Mouse (Mus musculus): Measurements from ENCODE around the gene Ttyh1.

The Ttyh1 gene

DNA sequence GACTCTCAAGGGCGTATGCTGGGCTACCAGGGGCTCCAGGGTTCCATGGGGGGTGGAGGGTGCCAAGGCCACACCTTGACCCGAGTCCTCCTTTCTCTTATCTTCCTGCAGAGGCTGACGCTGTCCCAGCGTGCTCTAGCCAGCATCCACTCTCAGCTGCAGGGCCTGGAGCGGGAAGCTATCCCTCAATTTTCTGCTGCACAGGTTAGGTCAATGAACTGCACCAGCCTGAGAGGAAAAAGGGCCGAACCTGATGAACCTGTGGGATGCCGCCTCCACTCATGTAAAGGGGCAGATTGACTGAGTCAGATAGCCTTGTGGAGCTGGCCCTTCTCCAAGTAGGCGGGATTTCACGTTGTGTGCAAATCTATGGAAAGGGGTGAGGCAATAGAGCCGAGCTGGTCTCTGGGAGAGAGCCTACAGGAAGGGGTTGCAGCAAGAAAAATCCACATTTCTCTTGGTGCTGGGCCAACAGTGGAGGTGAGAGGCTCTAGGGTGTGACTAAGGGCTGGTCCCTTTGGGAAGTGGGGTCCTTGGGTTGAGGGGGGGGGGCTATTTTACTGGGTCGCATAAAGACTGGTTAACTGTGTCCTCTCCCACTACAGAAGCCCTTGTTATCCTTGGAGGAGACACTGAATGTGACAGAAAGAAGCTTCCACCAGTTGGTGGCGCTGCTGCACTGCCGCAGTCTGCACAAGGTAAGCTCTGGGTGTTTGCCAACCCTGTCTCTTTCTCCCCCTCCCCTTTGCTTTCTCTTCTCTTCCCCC lies 11.7 kb downstream of the Ttyh1 start:
- DNase-seq (ENCODE audit: low read depth, low spot score): peak; percentile 91
- H3K36me3 ChIP-seq (ENCODE audit: control insufficient read depth, insufficient read depth, low read length, poor library complexity, severe bottlenecking): no peaks in the 10 kb centered on the region
- H3K27me3 ChIP-seq (ENCODE audit: control insufficient read depth, insufficient read depth, low read length, poor library complexity, severe bottlenecking): no peaks in the 10 kb centered on the region

DNA sequence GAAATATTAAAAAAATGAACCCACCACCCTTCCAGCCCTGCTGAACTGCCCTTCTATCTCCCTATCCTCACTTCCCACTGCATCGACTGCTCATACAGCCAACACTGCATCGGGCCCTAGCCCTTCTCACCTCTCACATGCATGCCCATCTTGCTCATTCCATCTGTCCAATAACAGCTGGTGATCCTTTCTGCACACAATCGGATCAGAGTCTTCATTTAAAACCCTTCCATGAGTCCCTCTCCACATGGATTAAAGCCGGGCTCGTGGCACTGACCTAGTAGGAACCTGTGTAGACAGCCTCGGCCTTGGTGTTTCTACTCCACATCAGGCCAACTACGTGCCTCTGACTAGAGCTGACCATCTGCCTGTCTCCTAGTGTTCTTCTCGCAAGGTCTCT lies 12.8 kb downstream of the Ttyh1 start:
- no peak for DNase-seq (ENCODE audit: low read depth, low spot score)
- no peaks in the 10 kb centered on the region for H3K36me3 ChIP-seq (ENCODE audit: control insufficient read depth, insufficient read depth, low read length, poor library complexity, severe bottlenecking)

DNA sequence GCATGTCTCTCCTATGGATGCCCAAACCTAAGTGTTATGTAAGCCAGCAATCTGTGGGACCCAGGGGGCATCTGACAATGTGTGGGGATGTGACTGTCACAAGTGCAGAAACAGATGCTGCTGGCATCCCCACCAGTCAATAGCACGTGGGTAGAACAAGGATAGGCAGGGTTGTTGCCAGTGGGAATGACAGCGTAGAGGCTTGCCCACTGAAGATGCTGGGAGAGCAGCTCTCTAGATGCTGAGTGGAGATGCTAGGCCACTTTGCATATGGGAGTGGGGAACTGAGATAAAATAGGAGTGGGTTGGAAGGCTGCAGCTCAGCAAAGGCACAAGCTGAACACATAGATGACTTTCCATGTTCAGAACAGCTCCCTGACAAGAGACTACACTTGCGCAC lies 13.4 kb downstream of the Ttyh1 start:
- DNase-seq (ENCODE audit: low read depth, low spot score): no peak
- no peaks in the 10 kb centered on the region for H3K36me3 ChIP-seq (ENCODE audit: control insufficient read depth, insufficient read depth, low read length, poor library complexity, severe bottlenecking)
- no peaks in the 10 kb centered on the region for H3K27me3 ChIP-seq (ENCODE audit: control insufficient read depth, insufficient read depth, low read length, poor library complexity, severe bottlenecking)

More for the DNA sequence above, 12.8 kb downstream of the Ttyh1 start:
- no peaks in the 10 kb centered on the region for H3K27me3 ChIP-seq (ENCODE audit: control insufficient read depth, insufficient read depth, low read length, poor library complexity, severe bottlenecking)

DNA sequence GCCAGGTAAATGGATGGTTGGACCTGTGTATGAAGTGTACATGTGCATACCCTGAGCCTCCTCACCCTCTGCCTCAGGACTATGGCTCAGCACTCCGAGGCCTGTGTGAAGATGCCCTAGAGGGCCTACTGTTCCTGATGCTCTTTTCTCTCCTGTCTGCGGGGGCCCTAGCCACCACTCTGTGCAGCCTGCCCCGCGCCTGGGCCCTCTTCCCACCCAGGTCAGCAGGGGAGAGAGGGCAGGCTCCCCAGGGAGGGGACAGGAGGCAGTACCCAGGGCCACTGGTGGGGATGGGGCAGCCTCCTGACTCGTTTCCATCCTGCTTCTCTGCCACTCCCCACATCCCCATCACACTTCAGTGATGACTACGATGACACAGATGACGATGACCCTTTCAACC lies 13.8 kb downstream of the Ttyh1 start:
- Histone ChIP-seq H3K36me3 (ENCODE audit: control insufficient read depth, insufficient read depth, low read length, poor library complexity, severe bottlenecking) (no peaks in the 10 kb centered on the region), H3K27me3 (ENCODE audit: control insufficient read depth, insufficient read depth, low read length, poor library complexity, severe bottlenecking) (no peaks in the 10 kb centered on the region)
- DNase-seq (ENCODE audit: low read depth, low spot score): no peak

DNA sequence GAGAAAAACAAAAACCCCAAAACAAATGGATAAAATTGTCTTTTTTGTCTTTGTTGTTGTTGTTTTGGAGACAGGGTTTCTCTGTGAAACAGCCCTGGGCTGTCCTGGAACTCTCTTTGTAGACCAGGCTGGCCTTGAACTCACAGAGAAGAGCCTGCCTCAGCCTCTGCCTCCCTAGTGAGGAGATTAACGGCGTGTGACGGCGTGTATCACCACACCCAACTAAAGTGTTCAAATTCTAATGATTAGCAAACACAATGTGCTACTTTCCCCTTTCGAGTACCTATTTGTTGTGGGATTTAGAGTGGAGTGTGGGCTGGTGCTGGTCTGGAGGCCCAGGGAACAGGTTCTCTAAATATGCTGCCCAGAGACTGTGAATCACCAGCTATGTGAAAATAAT lies 15.7 kb downstream of the Ttyh1 start:
- Histone ChIP-seq H3K36me3 (ENCODE audit: control insufficient read depth, insufficient read depth, low read length, poor library complexity, severe bottlenecking) (peaks cover 6% of the 10 kb centered on the region; the same call in 1 of the 2 replicates), H3K27me3 (ENCODE audit: control insufficient read depth, insufficient read depth, low read length, poor library complexity, severe bottlenecking) (no peaks in the 10 kb centered on the region)
- no peak for DNase-seq (ENCODE audit: low read depth, low spot score)

DNA sequence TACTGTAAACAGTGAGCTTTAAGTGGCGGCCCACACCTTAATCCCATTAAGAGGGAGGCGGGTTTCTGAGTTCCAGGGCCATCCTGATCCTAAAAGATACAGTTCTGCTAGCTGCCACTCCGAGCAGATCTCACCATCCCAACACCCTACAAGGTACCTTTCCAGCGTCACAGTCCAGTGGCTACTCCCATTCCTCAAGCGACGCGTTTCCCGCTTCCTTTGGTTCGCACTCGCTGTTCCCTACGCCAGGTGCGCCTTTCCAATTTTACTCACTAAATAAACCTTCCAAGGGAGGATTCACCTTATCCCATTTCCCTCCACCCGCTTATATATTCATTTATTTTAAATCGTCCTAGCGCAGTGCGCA lies 17.2 kb downstream of the Ttyh1 start:
- H3K27me3 ChIP-seq (ENCODE audit: control insufficient read depth, insufficient read depth, low read length, poor library complexity, severe bottlenecking): no peaks in the 10 kb centered on the region
- no peak for DNase-seq (ENCODE audit: low read depth, low spot score)

DNA sequence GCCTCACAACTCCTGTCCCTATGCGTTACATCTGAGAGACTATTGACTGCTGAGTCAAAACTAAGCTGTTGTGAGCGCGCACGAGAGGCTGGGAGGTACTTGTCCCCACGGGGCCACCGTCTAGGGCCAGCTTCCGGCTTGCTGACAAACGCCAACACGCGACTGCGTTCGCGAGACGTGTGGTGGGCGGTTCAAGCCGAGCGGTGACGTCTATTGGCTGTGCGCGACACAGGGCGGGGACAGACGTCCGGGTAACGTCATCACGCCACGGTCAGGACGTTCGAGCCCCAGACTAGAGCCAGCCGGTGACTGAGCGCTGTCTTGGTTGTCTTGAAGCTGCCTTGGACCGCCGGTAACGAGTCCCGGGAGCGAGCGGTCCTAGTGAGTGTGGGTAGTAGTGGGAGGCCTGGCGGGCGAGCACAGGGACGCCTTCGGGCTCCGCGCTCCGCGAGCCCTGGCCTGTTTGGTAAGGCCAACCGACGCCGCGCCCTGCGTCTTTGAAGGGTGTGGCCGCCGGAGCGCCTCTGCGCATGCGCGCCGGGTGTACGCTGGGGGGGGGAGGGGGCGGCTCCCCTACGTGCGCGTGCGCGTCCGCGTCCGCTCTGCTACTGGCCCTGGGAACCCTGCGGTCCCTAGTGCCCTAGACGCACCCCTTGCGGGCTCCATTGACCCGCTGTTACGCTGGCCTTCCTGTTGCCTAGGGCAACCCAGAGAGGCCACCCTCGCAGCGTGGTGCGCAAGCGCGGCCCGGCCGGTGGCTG lies 17.7 kb downstream of the Ttyh1 start, which contains the start of gene Leng8:
TSS of gene Leng8 (plus strand) at position 269 of the 761 bp plus-strand sequence.
- no peaks in the 10 kb centered on the region for H3K27me3 ChIP-seq (ENCODE audit: control insufficient read depth, insufficient read depth, low read length, poor library complexity, severe bottlenecking)
- peaks cover 15% of the 10 kb centered on the region; the same call in 1 of the 2 replicates for H3K36me3 ChIP-seq (ENCODE audit: control insufficient read depth, insufficient read depth, low read length, poor library complexity, severe bottlenecking)
- DNase-seq (ENCODE audit: low read depth, low spot score): peak; percentile 100

More for the DNA sequence above, 17.2 kb downstream of the Ttyh1 start:
- peaks cover 12% of the 10 kb centered on the region; the same call in 1 of the 2 replicates for H3K36me3 ChIP-seq (ENCODE audit: control insufficient read depth, insufficient read depth, low read length, poor library complexity, severe bottlenecking)

DNA sequence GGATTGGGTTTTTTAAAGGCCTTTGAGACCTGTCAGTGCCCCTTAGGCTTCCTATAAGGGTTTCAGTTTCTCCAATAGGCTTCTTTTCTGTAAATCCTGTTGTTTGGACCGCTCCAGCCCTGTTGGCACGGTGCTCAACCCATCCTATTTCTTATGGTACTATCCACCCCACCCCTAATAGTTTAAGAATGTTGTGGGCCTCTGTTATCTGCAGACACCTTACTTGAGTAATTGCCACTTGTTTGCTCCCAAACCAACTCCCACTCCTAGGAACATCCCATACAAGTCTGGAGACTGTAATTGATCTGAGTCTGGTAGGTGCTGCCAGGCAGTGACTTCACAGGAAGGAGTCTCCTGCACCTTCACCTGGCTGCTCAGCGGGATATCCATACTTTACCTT lies 18.5 kb downstream of the Ttyh1 start:
- peaks cover 22% of the 10 kb centered on the region; the same call in 1 of the 2 replicates for H3K36me3 ChIP-seq (ENCODE audit: control insufficient read depth, insufficient read depth, low read length, poor library complexity, severe bottlenecking)
- DNase-seq (ENCODE audit: low read depth, low spot score): no peak
- no peaks in the 10 kb centered on the region for H3K27me3 ChIP-seq (ENCODE audit: control insufficient read depth, insufficient read depth, low read length, poor library complexity, severe bottlenecking)

DNA sequence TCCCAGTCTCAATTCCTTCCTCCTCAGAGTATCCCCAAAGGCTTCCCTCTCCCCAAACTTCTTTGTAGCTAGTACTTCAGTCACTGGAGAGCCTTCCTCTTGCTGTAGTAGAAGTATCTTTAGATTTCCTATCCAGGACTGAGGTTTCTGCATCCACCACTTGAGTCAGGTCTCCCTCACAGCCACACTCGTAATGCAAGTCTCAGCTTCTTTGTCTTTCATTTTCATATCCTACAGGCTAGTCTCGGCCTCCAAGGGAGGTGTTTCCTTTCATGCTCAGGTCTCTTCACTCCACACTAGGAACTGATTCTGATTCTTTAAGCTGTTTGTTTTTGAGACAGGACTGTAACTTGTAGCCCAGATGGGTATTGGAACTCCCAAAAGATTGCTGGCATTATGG lies 19.0 kb downstream of the Ttyh1 start:
- no peak for DNase-seq (ENCODE audit: low read depth, low spot score)
- Histone ChIP-seq H3K36me3 (ENCODE audit: control insufficient read depth, insufficient read depth, low read length, poor library complexity, severe bottlenecking) (peaks cover 26% of the 10 kb centered on the region), H3K27me3 (ENCODE audit: control insufficient read depth, insufficient read depth, low read length, poor library complexity, severe bottlenecking) (no peaks in the 10 kb centered on the region)

DNA sequence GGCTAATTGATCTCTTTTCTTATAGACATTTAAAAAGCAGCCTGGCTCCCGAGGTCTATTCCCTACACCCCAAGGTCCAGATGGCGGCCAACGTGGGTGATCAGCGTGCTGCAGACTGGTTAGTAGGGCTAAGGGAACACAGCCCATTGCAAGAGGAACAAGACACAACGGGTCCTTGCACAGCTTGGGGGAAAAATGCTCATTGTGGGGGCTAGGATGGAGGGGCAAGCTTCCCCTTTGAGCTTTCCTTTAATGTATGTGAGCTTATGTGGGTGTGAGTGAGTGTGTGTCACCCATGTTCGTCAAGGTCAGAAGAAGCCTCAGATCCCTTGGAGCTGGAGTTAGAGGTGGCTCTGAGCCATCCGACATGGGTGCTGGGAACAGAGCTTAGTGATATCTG lies 19.5 kb downstream of the Ttyh1 start:
- Histone ChIP-seq H3K27me3 (ENCODE audit: control insufficient read depth, insufficient read depth, low read length, poor library complexity, severe bottlenecking) (no peaks in the 10 kb centered on the region), H3K36me3 (ENCODE audit: control insufficient read depth, insufficient read depth, low read length, poor library complexity, severe bottlenecking) (peaks cover 31% of the 10 kb centered on the region)
- DNase-seq (ENCODE audit: low read depth, low spot score): no peak

DNA sequence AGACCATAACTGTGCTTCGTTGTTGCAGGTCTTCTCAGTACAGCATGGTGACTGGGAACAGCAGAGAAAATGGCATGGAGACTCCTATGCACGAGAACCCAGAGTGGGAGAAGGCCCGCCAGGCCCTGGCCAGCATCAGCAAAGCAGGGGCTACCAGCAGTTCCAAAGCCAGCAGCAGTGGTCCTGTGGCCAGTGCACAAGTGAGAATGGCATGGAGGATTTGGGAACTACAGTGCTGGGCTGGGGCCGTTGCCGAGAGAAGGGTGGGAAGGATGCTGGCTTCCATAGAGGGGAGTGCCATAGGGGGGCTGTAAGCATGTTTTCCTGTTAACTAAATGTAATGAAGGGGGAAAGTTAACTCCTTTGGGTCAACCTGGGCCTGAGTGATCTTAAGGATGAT lies 20.2 kb downstream of the Ttyh1 start:
- Histone ChIP-seq H3K27me3 (ENCODE audit: control insufficient read depth, insufficient read depth, low read length, poor library complexity, severe bottlenecking) (no peaks in the 10 kb centered on the region), H3K36me3 (ENCODE audit: control insufficient read depth, insufficient read depth, low read length, poor library complexity, severe bottlenecking) (peaks cover 35% of the 10 kb centered on the region)
- DNase-seq (ENCODE audit: low read depth, low spot score): no peak

DNA sequence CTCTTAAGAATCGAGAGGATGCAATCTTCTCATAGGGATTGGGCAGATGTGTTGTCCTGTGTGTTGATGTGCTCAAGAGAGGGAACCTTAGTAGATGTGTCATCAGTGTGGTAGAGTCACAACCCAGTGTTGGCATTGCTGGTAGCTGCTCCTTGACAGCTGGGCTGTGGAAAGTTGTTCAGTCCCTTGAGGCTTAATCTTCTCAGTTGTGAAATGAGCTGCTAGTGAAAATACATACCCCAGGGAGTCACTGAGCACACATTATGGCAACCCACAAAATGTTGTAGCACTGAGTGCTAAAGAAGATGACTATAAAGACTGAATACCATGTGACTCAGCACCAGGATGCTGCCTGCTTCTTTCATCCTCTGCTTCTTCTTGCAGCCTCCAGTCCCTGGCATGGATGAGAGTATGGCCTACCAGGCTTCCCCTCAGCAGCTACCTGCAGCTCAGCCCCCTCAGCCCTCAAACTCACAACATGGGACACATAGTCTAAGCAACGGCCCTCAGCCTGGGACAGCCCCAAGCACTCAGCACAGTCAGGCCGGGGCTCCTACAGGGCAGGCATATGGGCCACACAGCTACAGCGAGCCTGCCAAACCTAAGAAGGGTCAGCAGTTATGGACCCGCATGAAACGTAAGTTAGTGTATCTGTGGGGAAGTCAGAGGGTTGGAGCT lies 22.6 kb downstream of the Ttyh1 start:
- no peak for DNase-seq (ENCODE audit: low read depth, low spot score)
- Histone ChIP-seq H3K27me3 (ENCODE audit: control insufficient read depth, insufficient read depth, low read length, poor library complexity, severe bottlenecking) (no peaks in the 10 kb centered on the region), H3K36me3 (ENCODE audit: control insufficient read depth, insufficient read depth, low read length, poor library complexity, severe bottlenecking) (peaks cover 46% of the 10 kb centered on the region)

DNA sequence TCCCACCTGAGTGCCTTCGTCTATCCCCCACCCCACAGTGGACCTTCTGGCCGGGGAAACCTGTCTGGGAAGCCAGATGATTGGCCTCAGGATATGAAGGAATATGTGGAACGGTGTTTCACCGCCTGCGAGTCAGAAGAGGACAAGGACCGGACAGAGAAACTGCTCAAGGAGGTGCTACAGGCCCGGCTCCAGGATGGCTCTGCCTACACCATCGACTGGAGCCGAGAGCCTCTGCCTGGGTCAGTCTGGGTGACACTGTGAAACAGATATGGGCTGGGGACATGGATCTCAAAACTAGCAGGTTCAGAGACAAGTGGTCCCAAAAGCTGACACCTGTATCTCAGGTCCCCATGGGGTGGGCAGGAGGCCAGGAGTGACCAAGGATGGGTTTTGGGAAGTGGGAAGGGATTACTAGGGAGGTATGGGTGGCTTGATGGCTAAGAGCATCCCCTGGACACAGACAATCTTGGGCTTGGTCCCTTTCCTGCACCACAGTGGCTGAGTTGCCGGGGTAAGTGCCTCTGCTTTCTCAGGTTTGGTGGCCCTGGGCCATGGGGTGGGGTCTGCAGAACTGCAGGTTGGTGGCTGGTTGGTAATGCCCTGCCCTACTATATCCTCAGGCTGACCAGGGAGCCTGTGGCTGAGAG lies 23.7 kb downstream of the Ttyh1 start:
- H3K36me3 ChIP-seq (ENCODE audit: control insufficient read depth, insufficient read depth, low read length, poor library complexity, severe bottlenecking): peaks cover 50% of the 10 kb centered on the region
- H3K27me3 ChIP-seq (ENCODE audit: control insufficient read depth, insufficient read depth, low read length, poor library complexity, severe bottlenecking): no peaks in the 10 kb centered on the region
- DNase-seq (ENCODE audit: low read depth, low spot score): no peak

DNA sequence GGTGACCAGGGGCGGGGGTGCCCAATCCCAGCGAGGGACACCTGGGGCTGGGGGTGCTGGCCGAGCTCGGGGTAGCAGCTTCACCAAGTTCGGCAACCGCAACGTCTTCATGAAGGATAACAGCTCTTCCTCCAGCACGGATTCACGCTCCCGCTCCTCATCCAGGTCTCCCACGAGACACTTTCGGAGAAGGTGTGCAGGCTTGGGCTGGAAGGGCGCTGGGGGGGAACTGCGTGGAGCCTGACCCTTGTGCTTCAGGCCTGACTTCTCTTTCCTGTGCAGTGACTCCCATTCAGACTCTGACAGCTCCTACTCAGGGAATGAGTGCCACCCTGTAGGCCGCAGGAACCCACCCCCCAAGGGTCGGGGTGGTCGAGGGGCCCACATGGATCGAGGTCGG lies 24.3 kb downstream of the Ttyh1 start:
- Histone ChIP-seq H3K27me3 (ENCODE audit: control insufficient read depth, insufficient read depth, low read length, poor library complexity, severe bottlenecking) (no peaks in the 10 kb centered on the region), H3K36me3 (ENCODE audit: control insufficient read depth, insufficient read depth, low read length, poor library complexity, severe bottlenecking) (peaks cover 52% of the 10 kb centered on the region)

More for the DNA sequence above, 24.3 kb downstream of the Ttyh1 start:
- DNase-seq (ENCODE audit: low read depth, low spot score): no peak
